In the genomic region with DNA sequence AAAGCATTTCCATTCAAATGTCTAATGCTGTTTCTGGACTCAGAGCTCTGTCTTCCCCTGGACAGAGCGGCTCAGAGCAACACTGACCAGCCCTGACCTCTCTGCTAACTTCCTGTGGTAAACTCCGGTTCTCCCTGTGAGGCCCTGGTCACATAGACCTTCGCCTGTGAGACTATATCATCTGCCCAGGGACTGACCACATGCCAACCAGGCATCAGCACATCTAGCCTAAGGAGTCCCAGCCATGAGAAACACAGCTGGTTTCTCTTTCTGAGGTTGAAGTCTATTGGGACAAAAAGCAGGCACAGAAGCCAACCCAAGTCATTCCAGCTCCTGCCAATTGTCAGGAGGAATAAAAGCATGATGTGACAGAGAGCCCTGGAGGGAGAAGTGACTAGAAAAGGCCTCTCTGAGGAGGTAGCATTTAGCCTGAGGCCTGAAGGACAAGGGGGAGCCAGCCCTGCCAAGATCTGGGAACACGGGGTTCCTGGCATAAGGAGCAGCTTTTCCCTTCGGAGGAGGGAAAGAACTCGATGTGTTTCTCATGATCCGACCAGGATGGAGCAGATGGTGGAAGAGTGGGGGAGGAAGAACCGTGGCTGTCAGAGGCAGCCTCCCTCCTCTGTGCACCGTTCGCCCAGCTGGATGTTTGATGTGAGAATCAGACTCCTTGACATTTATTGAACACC, we compare ENCODE assay signal across 8 mouse cellular contexts.
DNase-seq lines count a peak whose midpoint lies in the region.

No protein-coding gene starts in this region.

- peak; percentile 14 for DNase-seq in adrenal gland, adult 2 months
- DNase-seq in adrenal gland, postnatal 4 days (ENCODE audit: low spot score in 2 of 2): no peak
- DNase-seq in brain, adult 2 months (ENCODE audit: low read depth, low spot score): peak; percentile 94
- peak; percentile 52 to 65 for DNase-seq in frontal cortex, postnatal 14 days (ENCODE audit: low spot score in 2 of 2)
- DNase-seq in layer of hippocampus, postnatal 14 days (ENCODE audit: low spot score in 2 of 2): peak; percentile 43 to 78
- peak; percentile 89 for DNase-seq in right cerebral cortex, postnatal 36 days (ENCODE audit: low spot score in 2 of 2)
- no peak for DNase-seq in kidney, postnatal 10 days
- DNase-seq in embryo, embryonic 10 days (ENCODE audit: low spot score): no peak

Comparison
In these comparisons a context has a peak if more than half of its experiments do, and no peak if none do; other contexts are left out.
1. DNase-seq: peak in adrenal gland, adult 2 months (single experiment), brain, adult 2 months (single experiment), frontal cortex, postnatal 14 days (2 of 2), layer of hippocampus, postnatal 14 days (2 of 2) and right cerebral cortex, postnatal 36 days (2 of 2); none in adrenal gland, postnatal 4 days (0 of 2), kidney, postnatal 10 days (single experiment) and embryo, embryonic 10 days (single experiment).